Mouse (Mus musculus) gonadal fat pad, adult 2 months (tissue): ENCODE results near the gene Cend1. TPM values are rescaled to one million over a fixed set of nuclear protein-coding genes. Genes with fewer than 3 reads are reported as not detected.
"Not testable (repeated sequence)": the region's sequence is repeated elsewhere in the genome, so short reads cannot be mapped to it uniquely, and the experiment has no call there.

Experiments used
- DNase-seq: peaks from one replicate; pipeline ENCODE4 v3.0.0-alpha.2; 2012; ENCODE audit warnings: low read depth
- polyA plus RNA-seq: library from polyadenylated mRNA; depleted of rRNA; stranded (reverse); fragments of >200 nt; gene quantifications from 2 replicates; pipeline ENCODE4 v1.2.3, GENCODE M21; 2012

The Cend1 gene
- polyA plus RNA-seq, 1 experiment: 0.36 TPM

DNA sequence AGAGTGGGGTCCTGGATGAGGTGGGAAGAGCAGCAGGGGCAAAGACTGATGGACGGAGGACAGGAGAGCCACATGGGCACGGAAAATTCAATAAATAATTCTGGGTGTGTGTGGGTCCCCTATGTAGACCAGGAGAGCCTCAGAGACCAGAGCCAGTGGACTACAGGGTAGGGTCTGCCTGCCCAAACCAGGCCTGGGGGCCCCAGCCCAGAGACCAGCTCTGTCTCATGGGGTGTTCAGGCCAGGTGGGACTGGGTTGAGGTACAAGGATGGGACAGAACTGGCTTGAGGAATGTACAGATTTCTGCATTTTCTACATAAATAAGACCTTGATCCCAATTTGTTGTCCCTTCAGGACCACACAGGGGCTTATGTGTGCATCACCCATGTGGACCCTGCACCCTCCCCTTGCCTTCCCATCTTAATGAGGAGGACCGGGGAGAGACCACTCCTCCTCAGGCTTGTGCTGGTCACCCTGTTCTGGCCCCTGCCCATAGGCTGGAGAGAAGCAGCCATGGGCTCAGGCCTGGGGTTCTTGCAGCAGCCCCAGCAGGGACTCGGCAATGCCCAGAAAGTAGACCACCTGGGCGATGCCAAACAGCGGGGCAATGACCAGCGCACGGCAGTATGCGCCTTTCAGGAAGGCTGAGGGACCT is 1.4 kb upstream of the Cend1 start:
- DNase-seq: no peak

- DNase-seq: no peak
These were observed 721 bp upstream of the Cend1 start for GRCm38 (mm10) chr7:141429840-141430584.

DNA sequence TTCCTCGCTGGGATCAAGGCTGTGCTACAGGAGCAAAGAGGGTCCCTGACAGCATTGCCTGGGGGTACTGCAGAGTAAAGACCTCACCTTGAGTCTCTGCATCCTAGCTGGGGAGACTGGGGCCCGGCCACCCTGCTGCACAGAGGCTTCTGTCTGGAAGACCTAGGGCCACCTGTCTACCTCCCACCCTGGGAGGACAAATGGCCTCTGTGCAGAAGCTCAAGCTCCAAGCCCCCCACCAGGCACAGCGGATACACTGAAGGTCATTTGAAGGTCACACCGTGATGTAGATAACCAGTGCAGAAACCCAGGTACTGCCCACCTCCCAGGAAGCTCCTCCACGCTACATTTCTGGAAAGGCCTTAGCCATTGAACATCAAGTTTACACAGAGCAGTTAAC is 590 bp downstream of the Cend1 start:
- DNase-seq: no peak

DNA sequence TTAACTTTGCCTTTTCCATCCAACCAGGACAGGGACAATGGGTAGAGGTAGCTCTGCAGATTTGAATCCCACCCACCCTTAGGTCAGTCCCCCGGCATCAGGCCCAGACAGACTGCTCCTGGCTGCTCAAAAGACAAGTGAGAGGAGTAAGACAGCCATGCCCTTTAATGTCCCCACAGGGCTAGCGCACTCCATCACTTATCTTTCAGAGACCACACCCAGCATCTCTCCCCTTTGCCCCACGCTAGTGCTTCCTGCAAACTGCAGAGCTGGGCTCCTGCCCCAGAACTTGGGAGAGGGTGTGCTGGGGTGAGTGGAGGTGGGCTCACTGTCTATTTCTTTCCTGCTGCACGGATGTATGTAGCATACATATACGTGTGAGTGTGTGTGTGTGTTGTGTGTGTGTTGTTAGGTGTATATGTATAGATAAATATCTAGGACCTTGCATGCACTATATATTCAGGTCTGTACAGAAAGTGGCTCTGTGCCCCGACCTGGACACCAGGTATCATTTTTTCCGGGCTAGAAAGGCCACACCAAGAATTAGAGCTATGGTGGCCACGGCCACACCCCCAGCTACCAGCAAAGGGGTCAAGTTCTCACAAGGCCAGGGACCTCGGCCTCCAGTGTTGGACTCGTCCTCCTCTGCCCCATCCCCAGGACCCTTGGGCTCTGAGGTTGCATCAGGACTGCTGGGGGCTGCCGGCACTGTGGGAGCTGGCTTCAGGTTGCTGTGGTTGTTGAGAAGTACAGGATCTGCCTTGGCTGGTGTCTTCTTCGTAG is 2.2 kb downstream of the Cend1 start:
- DNase-seq: no peak

GRCm38 (mm10) chr7:141423811-141424210 is 5.5 kb downstream of the Cend1 start:
- DNase-seq: no peak

GRCm38 (mm10) chr7:141420030-141420702 is 9.1 kb downstream of the Cend1 start:
- no peak for DNase-seq

DNA sequence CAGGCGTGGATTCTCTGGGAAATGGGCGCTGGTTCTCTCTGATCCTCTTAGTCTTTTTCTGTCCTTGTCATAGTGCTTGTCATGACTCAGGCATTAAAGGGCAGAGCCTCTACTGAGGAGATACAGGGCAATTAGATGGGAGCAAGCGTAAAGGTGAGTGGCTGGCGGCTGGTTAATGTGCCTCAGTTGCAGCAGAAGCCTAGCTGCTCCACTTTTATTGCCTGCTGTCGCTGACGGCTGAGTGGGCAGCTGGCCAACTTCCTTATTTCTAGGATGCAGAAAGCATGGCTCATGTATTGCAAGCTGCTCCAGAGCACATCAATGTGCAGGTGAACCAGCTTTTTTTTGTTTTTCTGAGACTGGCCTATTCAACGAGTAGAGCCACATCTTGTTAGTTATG is 10.3 kb downstream of the Cend1 start:
- DNase-seq: no peak

- no peak for DNase-seq
These were observed 11.3 kb downstream of the Cend1 start for GRCm38 (mm10) chr7:141417731-141418681.

GRCm38 (mm10) chr7:141416144-141416841 is 13.0 kb downstream of the Cend1 start:
- no peak for DNase-seq

GRCm38 (mm10) chr7:141413809-141414584 is 15.3 kb downstream of the Cend1 start, which contains the start of gene Gatd1:
Gene Gatd1 (minus strand): TSS chr7:141414136.
- DNase-seq: no peak

GRCm38 (mm10) chr7:141413331-141413730 is 16.0 kb downstream of the Cend1 start:
- no peak for DNase-seq

DNA sequence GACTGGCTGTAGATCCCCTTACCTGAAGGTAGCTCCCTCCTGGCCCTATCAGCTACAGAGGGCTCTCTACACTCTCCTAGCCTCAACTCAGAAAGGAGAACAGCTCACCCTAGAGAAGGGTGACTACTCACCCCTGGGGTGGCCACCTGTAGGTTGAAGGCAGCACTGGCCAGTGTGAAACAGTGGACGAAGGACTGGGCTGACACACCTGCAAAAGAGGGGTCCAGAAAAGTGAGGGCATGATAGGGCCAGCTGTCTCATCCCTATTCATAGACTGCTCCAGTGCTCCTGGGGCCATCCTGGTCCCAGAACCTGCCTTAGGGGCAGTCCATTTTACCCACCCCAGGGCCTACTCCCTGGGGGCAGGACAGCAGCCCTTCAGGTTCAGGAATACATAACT is 17.6 kb downstream of the Cend1 start:
- no peak for DNase-seq

DNA sequence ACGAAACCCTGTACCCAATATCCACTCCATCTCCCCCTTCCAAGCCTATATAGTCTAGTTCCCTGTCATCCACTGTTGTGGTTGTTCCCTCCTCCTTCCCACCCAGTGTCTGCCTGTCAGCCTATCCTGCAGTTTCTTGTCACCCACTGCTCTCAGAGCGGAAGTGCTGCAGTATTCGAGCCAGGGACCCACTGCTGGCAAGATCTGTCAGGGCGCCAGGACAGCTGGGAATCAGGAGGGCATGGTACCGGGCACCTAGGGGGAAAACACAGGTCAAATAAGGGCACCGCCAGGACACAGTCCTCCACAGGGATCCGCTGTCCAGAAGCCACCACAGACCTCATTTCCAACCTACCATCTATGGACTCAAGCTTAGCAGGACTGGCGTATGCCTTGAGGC is 18.7 kb downstream of the Cend1 start:
- DNase-seq: no peak

- DNase-seq: no peak
These were observed 20.5 kb downstream of the Cend1 start for GRCm38 (mm10) chr7:141408833-141409232.

- DNase-seq: not testable (repeated sequence)
These were observed 21.6 kb downstream of the Cend1 start for GRCm38 (mm10) chr7:141407670-141408069.

GRCm38 (mm10) chr7:141405466-141405865 is 23.8 kb downstream of the Cend1 start:
- no peak for DNase-seq

GRCm38 (mm10) chr7:141403305-141403704 is 26.0 kb downstream of the Cend1 start:
- no peak for DNase-seq

- no peak for DNase-seq
These were observed 33.9 kb downstream of the Cend1 start for GRCm38 (mm10) chr7:141395348-141395747.

- no peak for DNase-seq
These were observed 34.5 kb downstream of the Cend1 start for GRCm38 (mm10) chr7:141394771-141395170.
